Mouse (Mus musculus) frontal cortex, postnatal 14 days (tissue): Measurements from ENCODE around the gene Dazap2.
"Not testable (repeated sequence)": the region's sequence is repeated elsewhere in the genome, so short reads cannot be mapped to it uniquely, and the experiment has no call there.

Experiments
- DNase-seq, 2 experiments: peaks; one replicate each; pipeline ENCODE4 v3.0.0; 2022; ENCODE audit warnings: low spot score in 2 of 2

The Dazap2 gene

GRCm38 (mm10) chr15:100606677-100607076 lies 8.5 kb upstream of the Dazap2 start:
- not testable (repeated sequence) for DNase-seq

- no peak for DNase-seq
Observed at GRCm38 (mm10) chr15:100611951-100612350, 3.2 kb upstream of the Dazap2 start.

GRCm38 (mm10) chr15:100612432-100612831 lies 2.7 kb upstream of the Dazap2 start:
- DNase-seq: no peak

GRCm38 (mm10) chr15:100613584-100613983 lies 1.6 kb upstream of the Dazap2 start:
- DNase-seq: peak; percentile 55 to 60

DNA sequence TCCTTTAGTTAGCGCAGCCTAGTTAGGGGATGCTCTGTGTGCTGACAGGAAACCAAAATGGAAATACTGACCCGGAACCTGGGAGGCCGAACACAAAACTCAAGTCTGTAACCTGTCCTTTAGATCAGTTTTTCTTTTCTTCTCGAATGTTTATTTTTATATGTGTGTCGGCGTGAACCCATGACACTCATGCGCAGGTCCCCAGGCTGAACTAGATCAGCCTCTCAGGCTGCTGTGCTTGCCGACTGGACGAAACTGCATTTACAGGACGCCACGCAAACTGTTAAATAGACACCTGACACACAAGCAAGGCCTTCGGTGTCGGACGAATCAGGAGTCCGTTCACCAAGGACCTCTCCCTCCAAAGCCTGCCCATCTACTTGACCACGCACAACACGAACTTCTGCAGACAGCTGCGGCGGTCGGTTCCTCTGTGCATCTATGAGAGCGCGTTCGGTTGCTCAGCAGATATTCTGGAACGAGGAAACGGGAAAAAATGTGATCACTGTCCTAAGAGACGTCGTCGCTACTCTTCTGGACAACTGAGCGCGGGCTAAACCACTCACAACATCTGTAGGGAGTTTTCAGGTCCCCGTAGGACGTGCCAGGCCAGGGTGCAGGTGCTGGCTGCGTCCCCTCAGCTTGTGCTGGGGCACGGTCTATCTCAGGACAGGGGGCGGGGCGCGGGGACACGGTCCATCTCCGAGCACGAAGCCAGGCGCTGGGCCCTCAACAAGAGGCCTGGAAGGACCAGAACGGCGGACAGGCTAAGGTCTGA lies 742 bp upstream of the Dazap2 start:
- no peak for DNase-seq

DNA sequence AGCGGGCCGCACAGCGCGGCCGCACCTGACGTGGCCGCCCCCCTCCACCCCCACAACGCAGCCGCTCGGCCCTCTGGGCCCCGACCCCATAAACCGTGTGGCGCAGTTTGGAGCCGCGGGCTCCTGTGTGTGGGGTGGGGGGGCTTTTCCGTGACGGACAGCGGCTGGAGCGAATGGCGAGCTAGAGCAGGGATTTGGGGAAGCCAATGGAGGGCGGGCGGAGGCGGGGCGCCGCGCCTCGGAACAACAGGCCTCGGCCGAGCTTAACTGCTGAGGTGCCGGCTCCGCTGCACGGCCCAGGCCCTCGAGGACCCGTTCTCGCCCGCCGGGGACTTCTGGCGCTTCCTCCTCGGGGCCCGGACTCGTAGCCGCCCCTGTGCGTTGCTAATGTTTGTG lies 674 bp downstream of the Dazap2 start:
- peak; percentile 79 to 81 for DNase-seq

DNA sequence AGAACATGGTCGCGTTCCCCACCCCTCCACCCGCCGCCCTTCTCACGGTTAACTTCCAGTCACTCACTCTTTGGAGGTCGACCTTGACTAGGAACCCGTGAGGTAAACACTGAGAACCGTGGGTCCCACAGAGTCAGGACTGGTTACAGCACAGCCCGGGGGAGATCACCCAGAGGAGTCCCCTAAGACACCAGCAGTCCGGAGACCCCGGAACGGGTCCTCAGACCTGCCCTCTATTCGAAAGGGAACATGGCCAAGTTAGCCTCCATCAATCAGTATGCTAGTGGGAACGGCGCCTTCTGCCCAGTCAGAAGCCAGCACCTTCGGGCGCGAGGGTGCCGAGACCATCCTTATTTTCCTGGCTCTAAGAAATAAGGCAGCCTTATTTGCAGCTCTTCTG lies 1.1 kb downstream of the Dazap2 start:
- DNase-seq: no peak

- no peak for DNase-seq
Observed at GRCm38 (mm10) chr15:100619200-100619599, 4.1 kb downstream of the Dazap2 start.

- DNase-seq: not testable (repeated sequence)
Observed at GRCm38 (mm10) chr15:100621671-100622070, 6.5 kb downstream of the Dazap2 start.

- DNase-seq: peak in 1 of 2 experiments; percentile 33
Observed at GRCm38 (mm10) chr15:100622164-100622563, 7.0 kb downstream of the Dazap2 start.

DNA sequence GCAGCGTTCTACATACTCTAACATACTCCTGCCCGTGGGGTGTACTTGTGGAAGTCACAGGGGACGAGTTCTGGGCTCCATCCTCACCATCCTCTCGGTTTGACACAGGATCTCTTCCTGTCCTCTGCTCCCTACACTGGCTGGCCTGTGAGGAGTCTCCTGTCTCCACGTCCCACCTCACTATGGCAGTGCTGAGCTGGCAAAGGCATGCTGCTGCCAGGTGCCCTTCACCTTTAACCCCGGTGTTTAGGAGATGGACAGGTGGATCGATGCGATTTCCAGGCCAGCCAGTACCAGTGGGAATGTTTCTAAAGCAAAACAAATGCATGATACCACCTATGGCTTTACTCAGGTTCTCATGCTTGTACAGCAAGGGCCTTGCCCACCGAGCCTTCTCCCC lies 8.6 kb downstream of the Dazap2 start:
- DNase-seq: no peak

GRCm38 (mm10) chr15:100624435-100624834 lies 9.3 kb downstream of the Dazap2 start:
- no peak for DNase-seq

GRCm38 (mm10) chr15:100627287-100627686 lies 12.1 kb downstream of the Dazap2 start:
- no peak for DNase-seq

GRCm38 (mm10) chr15:100627774-100628370 lies 12.7 kb downstream of the Dazap2 start:
- no peak for DNase-seq

GRCm38 (mm10) chr15:100628797-100629196 lies 13.6 kb downstream of the Dazap2 start:
- no peak for DNase-seq

DNA sequence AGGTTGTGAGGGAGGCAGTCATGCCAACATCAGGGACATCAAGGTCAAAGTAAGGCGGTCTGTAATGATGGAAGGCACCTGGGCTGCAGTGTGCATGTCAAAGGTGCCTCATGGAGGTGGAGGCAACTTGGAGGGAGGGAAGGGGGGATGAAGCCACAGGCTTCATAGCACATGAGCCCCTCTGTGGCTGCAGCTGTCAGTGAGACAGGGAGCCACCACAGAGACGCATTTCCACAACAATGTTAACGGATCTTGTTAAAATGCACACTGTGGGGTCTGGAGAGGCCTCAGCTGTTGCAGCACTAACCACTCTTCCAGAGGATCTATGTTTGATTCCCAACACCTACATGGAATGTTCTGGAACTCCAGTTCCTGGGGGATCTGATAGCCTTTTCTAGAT lies 15.0 kb downstream of the Dazap2 start:
- DNase-seq: no peak

GRCm38 (mm10) chr15:100631454-100632170 lies 16.5 kb downstream of the Dazap2 start:
- DNase-seq: no peak

DNA sequence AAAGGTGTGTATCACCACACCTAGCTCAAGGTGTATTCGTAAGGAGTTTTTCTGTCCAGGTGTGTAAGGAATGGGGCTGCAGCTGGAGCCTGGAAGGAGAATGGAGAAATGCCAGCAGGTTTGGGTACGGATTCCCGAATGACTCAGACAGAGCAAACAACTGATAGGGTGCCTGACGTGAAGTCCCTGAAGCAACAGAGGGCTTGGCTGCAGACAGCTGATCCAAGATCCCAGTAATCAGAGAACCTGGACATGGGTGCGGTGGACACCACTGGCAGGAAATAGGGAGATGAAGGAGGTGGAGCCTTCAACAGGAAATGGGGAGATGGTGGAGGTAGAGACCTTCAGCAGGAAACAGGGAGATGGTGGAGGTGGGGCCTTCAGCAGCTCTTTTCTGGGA lies 17.2 kb downstream of the Dazap2 start:
- DNase-seq: no peak

DNA sequence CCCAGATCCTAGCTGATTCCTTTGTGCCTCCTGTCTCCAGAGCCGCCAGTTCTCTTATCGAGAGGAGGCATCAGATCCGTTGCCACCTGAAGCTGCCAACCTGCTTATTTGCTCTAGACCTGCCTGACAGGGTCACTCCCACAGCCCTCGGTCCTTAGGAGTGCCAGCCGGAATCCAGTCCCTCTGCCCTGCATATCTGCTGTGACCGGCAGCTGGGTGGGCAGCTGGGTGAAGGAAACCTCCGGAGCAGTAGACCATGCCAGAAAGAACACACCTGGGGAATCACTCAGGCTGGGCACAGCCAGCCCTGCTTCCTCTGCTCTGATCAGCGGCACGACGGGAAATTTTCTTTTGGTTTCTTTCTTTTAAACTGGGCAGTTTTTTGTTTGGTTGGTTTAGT lies 18.2 kb downstream of the Dazap2 start:
- no peak for DNase-seq

GRCm38 (mm10) chr15:100635239-100635638 lies 20.1 kb downstream of the Dazap2 start:
- no peak for DNase-seq

DNA sequence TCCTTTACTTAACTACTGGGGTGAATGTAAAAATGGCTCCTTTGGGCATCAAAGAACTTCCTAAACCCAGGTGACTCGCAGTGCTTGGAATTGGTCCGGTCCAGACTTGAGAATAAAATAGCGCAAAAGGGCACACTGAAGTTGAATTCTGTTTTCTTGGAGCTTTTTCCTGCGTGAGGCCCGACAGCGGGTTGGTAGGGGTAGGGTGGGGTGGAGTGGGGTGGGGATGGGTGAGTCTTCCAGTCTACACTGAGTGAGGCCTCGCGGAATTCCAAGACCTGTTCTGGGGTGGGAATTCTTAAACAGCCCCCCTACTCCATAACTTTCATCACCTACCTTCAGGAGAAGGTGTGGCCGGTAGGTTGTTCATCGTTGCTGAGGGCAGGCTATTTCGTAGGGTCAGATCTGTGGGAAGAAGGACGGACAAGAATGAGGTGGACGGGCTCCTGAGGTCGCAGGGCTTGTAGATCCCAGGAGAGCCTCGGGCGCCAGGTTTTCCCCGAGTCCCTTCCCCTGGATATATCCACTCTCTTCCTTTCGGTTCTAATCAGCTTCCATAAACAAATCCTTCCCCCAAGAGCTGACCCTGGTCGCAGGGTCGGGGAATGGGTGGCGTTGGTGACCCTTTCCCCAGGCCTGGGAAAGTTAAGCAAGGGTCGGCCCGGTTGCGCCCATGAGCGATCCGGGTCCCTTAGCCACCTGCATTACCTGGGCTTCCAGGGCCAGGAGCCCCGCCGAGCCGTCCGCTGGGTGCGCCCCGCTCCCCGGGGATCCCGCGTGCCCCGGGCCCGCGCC lies 20.9 kb downstream of the Dazap2 start:
- DNase-seq: no peak
